Mouse (Mus musculus) frontal cortex, postnatal 10 days (tissue): Measurements from ENCODE around the gene Lpin2.

Experiments
- DNase-seq, 2 experiments: peaks; one replicate each; pipeline ENCODE4 v3.0.0; 2022; ENCODE audit warnings: low spot score in 2 of 2, mixed read lengths in 1 of 2

The Lpin2 gene

DNA sequence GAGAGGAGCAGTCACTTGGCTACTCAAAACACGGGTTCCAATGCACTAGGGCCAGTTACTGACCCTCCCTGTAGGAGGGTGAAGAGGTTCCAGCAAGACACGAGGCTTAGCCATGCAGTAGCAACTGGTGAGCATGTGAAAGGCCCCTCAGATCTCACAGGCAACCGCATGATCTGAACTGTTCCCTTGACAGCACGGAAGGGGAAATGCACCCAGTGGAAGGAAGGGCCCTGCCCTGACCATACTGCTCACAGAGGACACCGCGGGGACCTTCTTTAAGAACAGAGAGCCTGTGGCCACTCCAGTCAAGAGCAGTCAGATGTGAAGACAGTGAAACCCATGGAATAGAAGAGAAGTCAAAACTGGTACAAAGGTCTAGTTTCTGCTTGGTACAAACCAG, 80.8 kb downstream of the Lpin2 start:
- DNase-seq: no peak

DNA sequence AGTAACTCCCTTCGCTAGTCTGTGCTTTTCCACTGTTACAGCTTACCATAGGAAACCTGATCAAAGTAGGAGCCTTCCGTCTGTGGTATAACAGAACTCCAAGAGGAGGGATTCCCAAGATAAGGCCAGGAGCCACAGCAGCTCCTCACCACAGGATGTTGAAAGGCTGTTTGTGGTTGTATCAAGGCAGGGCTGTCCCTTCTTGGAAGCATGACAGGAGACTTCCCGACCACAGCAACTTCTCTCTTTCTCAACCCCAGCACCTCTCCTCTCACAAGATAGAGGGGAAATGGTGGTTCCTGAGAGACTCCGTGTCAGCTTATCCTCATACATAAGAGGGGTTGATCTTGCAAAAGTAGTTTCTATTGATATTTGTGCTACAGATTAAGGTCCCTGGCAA, 82.4 kb downstream of the Lpin2 start:
- no peak for DNase-seq

DNA sequence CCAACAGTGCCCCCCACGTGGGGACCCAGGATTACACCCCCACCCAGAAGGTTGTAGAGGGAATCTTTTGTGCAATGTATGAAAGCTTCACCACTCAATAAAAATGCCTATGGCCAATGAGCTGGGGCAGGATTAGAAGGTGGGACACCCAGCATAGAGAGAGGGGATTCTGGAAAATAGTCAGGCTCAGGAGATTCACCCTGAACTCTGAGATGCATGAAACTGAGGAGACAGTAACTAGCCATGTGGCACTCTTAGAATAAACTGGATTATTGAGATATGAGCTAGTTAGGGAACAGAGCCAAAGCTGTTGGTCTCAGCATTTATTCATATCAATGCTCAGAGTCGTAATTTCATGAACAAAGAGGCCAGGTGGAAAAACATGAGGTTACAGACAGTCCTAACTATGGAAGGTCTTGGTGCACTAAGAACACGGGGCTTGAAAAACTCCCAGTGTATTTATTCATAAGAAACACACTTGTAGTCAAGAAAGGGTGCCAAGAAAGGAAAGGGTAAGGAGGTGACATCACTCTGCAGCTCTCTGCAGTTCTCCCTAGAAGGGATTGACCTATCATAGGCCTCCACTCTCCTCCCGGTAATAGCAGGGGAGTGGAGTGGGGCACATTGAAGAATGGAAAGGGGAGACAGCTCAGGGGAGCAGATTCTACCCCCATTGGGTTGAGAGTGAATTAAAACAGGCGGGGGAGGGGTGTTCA, 83.1 kb downstream of the Lpin2 start:
- DNase-seq: no peak

- DNase-seq: no peak
Measured at GRCm38 (mm10) chr17:71267374-71267773, 85.0 kb downstream of the Lpin2 start.

- DNase-seq: no peak
Measured at GRCm38 (mm10) chr17:71268152-71268551, 85.8 kb downstream of the Lpin2 start.

DNA sequence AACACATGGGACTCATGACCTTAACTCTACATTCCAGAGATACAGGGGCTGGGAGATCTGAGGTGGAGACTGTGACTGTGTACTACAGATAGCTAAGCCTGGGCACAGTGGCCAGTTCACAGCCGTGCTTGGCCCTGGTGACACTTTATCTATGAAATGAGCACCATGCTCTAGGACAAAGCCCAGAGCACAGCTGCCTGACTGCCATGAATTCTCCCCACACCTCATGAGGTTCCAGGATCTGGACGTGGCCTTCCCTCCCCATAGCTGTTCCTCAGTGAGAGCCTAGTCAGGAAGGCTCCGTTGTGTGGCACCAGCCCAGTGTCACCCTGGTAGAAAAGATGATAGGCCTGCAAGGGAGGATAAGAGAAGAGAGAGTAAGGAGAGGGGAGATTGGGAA, 86.2 kb downstream of the Lpin2 start:
- no peak for DNase-seq

- no peak for DNase-seq
Measured at GRCm38 (mm10) chr17:71273901-71274300, 91.5 kb downstream of the Lpin2 start.

GRCm38 (mm10) chr17:71276771-71277170, 94.4 kb downstream of the Lpin2 start:
- no peak for DNase-seq

DNA sequence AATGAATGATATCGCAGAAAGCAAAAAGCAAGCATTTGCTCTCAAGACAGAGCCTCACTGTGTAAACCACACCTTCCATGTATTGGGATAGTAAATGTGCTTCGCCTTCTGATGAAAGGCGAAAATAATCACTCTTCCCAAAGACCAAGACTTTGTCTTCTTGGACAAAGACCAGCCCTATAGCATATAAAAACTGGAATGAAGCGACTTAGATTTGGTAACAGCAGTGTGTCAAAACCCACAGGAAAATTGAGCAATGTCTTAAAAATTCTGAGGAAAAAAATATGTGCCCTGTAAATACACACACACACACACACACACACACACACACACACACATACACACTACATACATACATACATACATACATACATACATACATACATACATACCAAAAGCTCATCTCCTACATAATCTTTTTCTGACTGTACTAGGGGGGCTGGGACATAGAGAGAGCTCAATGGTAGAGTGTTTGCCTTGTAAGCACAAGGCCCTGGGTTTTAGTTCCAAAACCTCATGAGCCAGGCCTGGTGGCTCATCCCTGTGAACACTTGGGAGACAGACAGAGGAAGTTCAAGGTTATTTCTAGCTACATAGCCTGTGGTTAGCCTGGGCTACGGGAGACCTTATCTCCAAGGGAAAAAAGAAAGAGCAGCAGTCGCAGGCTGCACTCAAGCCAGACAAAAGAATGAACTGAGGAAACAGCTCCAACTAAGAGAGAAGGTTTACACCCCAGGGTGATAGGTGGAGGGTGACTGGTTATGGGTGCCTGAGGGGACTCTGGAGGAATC, 95.5 kb downstream of the Lpin2 start:
- no peak for DNase-seq

- DNase-seq: no peak
Measured at GRCm38 (mm10) chr17:71282716-71283115, 100.4 kb downstream of the Lpin2 start.

DNA sequence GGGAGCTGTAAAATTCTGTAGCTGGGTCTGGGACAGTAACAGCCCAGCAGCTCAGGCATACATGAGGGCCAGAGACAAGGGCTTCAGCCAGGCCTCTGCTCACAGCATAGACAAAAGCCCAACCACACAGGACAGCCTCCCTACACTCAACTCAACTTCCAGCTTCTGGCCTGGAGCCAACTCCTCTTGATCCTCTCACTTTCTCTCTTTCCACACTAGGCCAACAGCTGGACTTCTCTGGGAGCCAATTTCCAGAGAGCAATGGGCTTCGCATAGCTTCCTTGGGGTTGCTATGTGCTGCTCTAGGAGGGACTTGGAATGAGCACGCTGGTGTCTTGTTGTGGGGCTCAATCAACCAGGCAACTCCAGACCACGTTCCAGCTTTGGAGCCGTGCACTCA, 100.9 kb downstream of the Lpin2 start:
- no peak for DNase-seq

DNA sequence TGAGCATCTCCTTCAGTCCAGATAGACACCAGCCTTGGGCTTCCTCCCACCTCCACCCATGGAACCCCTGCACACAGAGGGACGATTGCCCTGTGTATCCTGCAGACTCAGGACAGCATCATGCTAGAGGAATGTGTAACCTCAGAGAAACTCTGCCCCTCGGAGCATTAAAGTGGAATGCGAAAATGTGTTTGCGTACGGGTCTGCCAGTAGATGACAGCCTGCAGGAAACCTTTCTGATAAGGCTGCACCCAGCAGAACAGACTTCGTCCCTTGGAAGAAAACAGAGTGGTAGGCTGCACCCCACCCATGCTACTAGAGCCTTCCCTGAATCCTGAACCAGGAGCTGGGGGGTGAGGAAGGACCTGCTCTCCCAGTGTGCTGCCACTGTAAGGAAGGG, 102.5 kb downstream of the Lpin2 start:
- no peak for DNase-seq

DNA sequence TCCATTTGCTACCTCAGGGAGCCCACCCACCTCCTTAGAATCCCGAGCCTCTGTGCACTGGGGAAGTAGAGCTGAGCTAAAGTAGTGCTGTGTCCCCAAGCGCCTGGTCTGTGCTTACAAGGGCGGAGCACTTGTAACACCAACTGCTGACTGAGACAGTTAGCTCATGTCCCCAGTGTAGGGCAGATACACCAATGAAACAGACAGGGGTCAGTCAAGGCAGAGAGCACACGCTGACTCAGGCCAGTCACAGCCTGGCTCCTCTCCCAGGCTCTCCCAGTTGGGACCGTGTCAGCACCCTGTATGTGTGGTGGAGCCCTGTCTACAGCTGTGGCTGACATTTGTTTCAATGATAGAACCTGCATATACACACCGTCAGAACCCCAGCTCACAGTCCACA, 103.6 kb downstream of the Lpin2 start:
- no peak for DNase-seq

GRCm38 (mm10) chr17:71287586-71287985, 105.2 kb downstream of the Lpin2 start:
- DNase-seq: no peak

DNA sequence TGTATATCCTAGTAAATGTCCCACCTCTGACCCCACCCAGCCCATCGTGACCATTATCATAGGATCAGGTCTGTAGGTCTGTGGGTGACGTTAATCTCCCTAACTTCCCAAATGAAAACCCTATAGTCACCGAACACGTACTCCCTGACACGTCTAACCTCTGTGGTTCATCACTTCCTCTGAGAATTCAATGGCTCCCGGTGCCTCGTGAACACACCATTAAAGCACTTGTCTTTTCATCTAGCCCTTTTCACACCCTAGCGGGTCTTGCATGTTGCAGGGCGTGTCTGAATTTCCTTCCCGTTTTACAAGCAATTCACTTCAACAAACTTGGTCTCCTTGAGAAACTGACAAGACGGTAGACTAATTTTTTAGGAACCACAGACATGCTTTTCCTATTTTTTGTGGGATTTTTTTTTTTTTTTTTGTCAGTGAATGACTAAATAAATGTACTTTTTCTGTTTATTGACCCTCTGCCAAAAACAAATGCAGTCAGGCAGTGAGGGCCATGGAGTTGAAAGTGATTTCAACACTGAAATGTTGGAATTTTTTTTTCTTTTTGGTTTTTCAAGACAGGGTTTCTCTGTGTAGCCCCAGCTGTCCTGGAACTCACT, 105.9 kb downstream of the Lpin2 start:
- DNase-seq: no peak

DNA sequence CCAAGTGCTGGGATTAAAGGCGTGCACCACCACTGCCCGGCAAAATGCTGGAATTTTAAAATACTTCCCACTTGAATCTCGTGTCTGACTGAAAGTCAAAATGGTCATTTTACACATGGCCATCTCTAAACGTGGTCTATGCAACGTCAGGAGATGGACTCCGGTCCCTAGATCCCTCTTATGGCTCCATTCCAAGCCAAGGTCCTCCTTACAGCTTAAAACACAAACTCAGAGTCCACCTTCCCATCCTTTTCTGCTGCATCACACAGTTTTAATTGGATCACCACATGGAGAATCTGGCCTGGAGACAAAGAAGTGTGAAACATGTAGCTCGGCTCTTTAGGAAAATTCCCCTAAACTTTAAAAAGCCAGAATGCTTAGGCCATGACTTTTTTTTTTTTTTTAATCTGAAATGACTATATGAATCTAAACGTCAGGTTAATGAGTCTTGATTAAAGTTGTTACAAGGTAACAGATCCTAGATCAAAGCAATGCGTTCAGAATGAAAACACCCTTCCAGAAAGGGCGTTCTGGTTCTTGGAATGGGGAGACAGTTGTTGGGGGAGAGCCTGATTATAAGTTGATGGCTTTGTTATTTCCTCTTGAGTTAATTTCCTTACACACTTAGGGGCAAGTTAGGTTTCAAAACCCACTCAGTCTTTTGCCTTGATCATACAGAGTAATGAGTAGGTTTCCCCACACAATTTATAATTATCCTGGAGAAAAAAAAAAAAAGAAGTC, 106.6 kb downstream of the Lpin2 start:
- no peak for DNase-seq

DNA sequence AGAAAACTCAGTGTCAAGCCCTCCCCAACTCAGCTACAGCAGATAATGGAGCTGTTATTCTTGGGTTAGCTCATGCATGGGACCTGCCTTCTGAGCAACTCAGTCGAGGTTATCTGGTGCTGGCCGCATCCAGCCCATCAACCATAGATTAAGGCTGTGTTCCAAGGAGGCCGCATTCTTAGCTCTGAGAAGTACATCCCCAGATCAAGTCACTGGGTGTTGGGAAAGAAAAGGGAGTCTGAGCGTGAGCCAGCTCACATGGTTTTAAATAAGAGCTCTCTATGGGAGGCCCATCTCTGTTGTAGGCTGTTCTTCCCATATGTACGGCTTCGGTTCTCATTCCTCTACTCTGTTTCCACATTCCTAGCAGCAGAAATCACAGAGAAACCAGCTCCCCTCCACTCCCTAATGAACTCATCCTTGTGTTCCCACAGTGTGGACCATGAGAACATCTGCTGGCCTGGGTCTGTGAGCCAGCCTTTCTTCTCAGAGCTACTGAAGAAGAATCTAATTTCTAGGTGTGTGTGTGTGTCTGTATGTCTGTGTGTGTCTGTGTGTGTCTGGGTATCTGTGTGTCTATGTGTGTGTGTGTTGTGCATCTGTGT, 107.3 kb downstream of the Lpin2 start:
- no peak for DNase-seq

DNA sequence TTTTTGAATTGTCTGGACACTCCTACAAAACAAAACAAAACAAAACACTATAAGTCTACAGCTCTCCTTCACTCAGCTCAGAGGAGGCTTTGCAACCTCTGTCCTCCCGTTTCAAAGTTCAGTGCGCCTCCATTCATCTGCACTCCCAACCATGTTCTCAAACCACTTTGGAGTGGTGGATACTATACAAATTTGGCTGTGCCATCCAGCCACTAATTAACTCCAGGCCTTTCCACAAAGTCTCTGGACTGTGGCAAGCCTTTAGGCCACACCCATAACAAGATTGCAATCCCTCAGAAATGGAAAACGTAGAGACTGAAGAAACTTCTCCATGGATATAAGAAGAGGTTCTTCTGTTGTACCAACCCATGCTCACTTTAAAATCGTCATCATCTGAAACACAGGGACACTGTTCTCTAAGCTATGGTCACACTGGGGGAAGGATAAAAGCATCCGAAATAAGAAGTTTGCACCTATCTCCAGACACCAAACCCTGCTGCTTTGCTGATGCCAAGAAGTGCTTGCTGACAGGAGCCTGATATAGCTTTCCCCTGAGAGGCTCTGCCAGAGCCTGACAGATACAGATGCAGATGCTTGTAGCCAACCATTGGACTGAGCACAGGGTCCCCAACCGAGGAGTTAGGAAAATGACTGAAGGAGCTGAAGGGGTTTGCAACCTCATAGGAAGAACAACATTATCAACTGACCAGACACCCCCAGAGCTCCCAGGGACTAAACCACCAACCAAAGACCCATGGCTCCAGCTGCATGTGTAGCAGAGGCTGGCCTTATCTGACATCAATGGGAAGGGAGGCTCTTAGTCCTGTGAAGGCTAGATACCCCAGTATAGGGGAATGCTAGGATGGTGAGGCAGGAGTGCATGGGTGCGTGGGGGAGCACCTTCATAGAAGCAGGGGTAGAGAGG, 108.4 kb downstream of the Lpin2 start:
- no peak for DNase-seq

GRCm38 (mm10) chr17:71291897-71292420, 109.6 kb downstream of the Lpin2 start:
- no peak for DNase-seq

- no peak for DNase-seq
Measured at GRCm38 (mm10) chr17:71292897-71293296, 110.5 kb downstream of the Lpin2 start.
